In the genomic region with DNA sequence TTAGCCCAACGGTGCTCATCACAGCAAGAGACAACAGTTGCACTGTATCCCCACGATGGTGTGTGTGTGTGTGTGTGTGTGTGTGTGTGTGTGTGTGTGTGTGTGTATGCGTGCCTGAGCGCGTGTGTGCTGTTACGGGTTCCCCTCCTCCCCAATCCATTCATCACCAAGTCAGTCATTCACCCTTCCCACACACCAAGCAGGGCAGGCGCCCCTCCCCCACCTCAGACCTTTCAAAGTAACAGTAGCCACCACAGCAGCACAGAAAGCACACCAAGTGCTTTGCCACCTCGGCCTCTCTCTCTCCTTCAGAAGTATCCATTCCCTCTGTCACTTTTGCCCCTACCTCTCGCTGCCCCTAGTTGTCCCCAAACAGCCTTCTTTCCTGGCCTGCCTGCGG, we compare ENCODE assay signal across 12 mouse cellular contexts. TPM values are rescaled to one million over a fixed set of nuclear protein-coding genes. Genes with fewer than 3 reads are reported as not detected.
DNase-seq lines count a peak whose midpoint lies in the region; ATAC-seq and TF ChIP-seq lines count a peak whose summit lies in the region.
"Had no signal": no experiment of that assay in that cellular context is flagged by ENCODE, and none has a peak within 500 bp of the region (broad histone marks: within the 10 kb centered on the region; RNA-seq: fewer than 3 reads in every experiment).

No protein-coding gene starts in this region.

- H3K9ac ChIP-seq in hindbrain, embryonic 16.5 days (ENCODE audit: low read depth, low read length), result no peak overlapping the region
- H3K9ac ChIP-seq in forebrain, postnatal 0 days, result no peak overlapping the region
- H3K9ac ChIP-seq in midbrain, embryonic 13.5 days (replicated peaks), result no peak overlapping the region
- H3K9ac ChIP-seq in liver, postnatal 0 days (replicated peaks), result no peak overlapping the region
- H3K9ac ChIP-seq: heart, embryonic 12.5 days; liver, embryonic 12.5 days had no signal

- TF ChIP-seq EP300 in liver, postnatal 0 days (IDR thresholded peaks at IDR 0.05; ENCODE audit: low read depth), result no peak

- no peaks in the 10 kb centered on the region for H3K36me3 ChIP-seq in hindbrain, embryonic 10.5 days
- H3K36me3 ChIP-seq in hindbrain, embryonic 16.5 days (ENCODE audit: control insufficient read depth, insufficient read depth, low read length), result no peaks in the 10 kb centered on the region
- no peaks in the 10 kb centered on the region for H3K36me3 ChIP-seq in forebrain, postnatal 0 days (ENCODE audit: insufficient read depth)
- H3K36me3 ChIP-seq in midbrain, embryonic 13.5 days, result no peaks in the 10 kb centered on the region
- H3K36me3 ChIP-seq in liver, postnatal 0 days (replicated peaks; ENCODE audit: insufficient read depth, low read length), result no peaks in the 10 kb centered on the region
- H3K36me3 ChIP-seq: heart, embryonic 12.5 days; liver, embryonic 12.5 days had no signal

- H3K27me3 ChIP-seq in hindbrain, embryonic 10.5 days (ENCODE audit: insufficient read depth, poor library complexity, severe bottlenecking), result peaks cover 47% of the 10 kb centered on the region
- no peaks in the 10 kb centered on the region for H3K27me3 ChIP-seq in hindbrain, embryonic 16.5 days (replicated peaks; ENCODE audit: control insufficient read depth, insufficient read depth, low read length)
- H3K27me3 ChIP-seq in forebrain, postnatal 0 days (ENCODE audit: insufficient read depth, low read length), result no peaks in the 10 kb centered on the region
- H3K27me3 ChIP-seq in midbrain, embryonic 13.5 days, result 0 out of 2 replicates have a peak, but pooled peaks cover 6% of the 10 kb centered on the region
- no peaks in the 10 kb centered on the region for H3K27me3 ChIP-seq in liver, postnatal 0 days (ENCODE audit: insufficient read depth, low read length)

- peak overlapping the region; percentile 72 for H3K27ac ChIP-seq in hindbrain, embryonic 10.5 days
- H3K27ac ChIP-seq in hindbrain, embryonic 16.5 days (ENCODE audit: low read depth, low read length), result no peak overlapping the region
- H3K27ac ChIP-seq in forebrain, postnatal 0 days (ENCODE audit: low read depth, low read length), result no peak overlapping the region
- no peak overlapping the region for H3K27ac ChIP-seq in midbrain, embryonic 13.5 days
- H3K27ac ChIP-seq in liver, postnatal 0 days (ENCODE audit: low read depth), result no peak overlapping the region
- H3K27ac ChIP-seq: liver, embryonic 12.5 days had no signal

- 0 out of 2 replicates have a peak overlapping the region, but pooled peaks have one; percentile 13 for H3K4me3 ChIP-seq in hindbrain, embryonic 10.5 days
- H3K4me3 ChIP-seq in hindbrain, embryonic 16.5 days (ENCODE audit: low read length), result no peak overlapping the region
- H3K4me3 ChIP-seq in forebrain, postnatal 0 days (ENCODE audit: low read depth, low read length), result no peak overlapping the region
- no peak overlapping the region for H3K4me3 ChIP-seq in midbrain, embryonic 13.5 days (replicated peaks)
- H3K4me3 ChIP-seq in liver, postnatal 0 days (ENCODE audit: low read depth, low read length), result no peak overlapping the region
- H3K4me3 ChIP-seq: heart, embryonic 12.5 days; liver, embryonic 12.5 days had no signal

- WGBS in hindbrain, embryonic 10.5 days, result 12% methylated on average over 10 of the region's 10 CpGs
- WGBS in hindbrain, embryonic 16.5 days, result 8% methylated on average over 10 of the region's 10 CpGs
- 18% methylated on average over 9 of the region's 10 CpGs for WGBS in forebrain, postnatal 0 days
- WGBS in midbrain, embryonic 13.5 days, result 25% methylated on average over 10 of the region's 10 CpGs
- WGBS in liver, postnatal 0 days (ENCODE audit: insufficient replicate concordance), result 38% methylated on average over 8 of the region's 10 CpGs

- no peak for TF ChIP-seq CTCF in brain, embryonic 14.5 days (IDR thresholded peaks at IDR 0.05; ENCODE audit: borderline replicate concordance, extremely low read depth, insufficient read depth, insufficient read length)
- no peak for TF ChIP-seq CTCF in forebrain, postnatal 0 days (IDR thresholded peaks at IDR 0.05; ENCODE audit: low read depth)
- TF ChIP-seq CTCF in liver, postnatal 0 days (IDR thresholded peaks at IDR 0.05; ENCODE audit: low read depth), result no peak

- peaks cover 48% of the 10 kb centered on the region for H3K4me1 ChIP-seq in hindbrain, embryonic 10.5 days (replicated peaks)
- peaks cover 9% of the 10 kb centered on the region for H3K4me1 ChIP-seq in hindbrain, embryonic 16.5 days (ENCODE audit: control insufficient read depth, insufficient read depth, low read depth, low read length)
- H3K4me1 ChIP-seq in forebrain, postnatal 0 days (ENCODE audit: insufficient read depth), result peaks cover 4% of the 10 kb centered on the region; the same call in 1 of the 2 replicates
- H3K4me1 ChIP-seq in midbrain, embryonic 13.5 days (replicated peaks), result peaks cover 51% of the 10 kb centered on the region
- no peaks in the 10 kb centered on the region; the same call in 1 of the 2 replicates for H3K4me1 ChIP-seq in liver, postnatal 0 days (ENCODE audit: insufficient read depth)

- no peaks in the 10 kb centered on the region for H3K9me3 ChIP-seq in hindbrain, embryonic 10.5 days
- H3K9me3 ChIP-seq in hindbrain, embryonic 16.5 days (ENCODE audit: control insufficient read depth, low read length), result no peaks in the 10 kb centered on the region
- H3K9me3 ChIP-seq in forebrain, postnatal 0 days (ENCODE audit: low read length), result no peaks in the 10 kb centered on the region
- H3K9me3 ChIP-seq in midbrain, embryonic 13.5 days, result no peaks in the 10 kb centered on the region
- no peaks in the 10 kb centered on the region for H3K9me3 ChIP-seq in liver, postnatal 0 days (ENCODE audit: low read length)
- H3K9me3 ChIP-seq: heart, embryonic 12.5 days; liver, embryonic 12.5 days had no signal

- ATAC-seq in hindbrain, embryonic 16.5 days, result no peak
- ATAC-seq in forebrain, postnatal 0 days, result 0 out of 2 replicates have a peak, but pooled peaks have one; percentile 30
- ATAC-seq in midbrain, embryonic 13.5 days, result peak; percentile 31; the same call in 1 of the 2 replicates
- ATAC-seq in megakaryocyte, adult 5-6 weeks (ENCODE audit: poor library complexity, severe bottlenecking), result no peak
- no peak for ATAC-seq in liver, postnatal 0 days
- ATAC-seq: liver, embryonic 12.5 days had no signal

- H3K4me2 ChIP-seq in hindbrain, embryonic 16.5 days (ENCODE audit: low read length), result no peak overlapping the region
- H3K4me2 ChIP-seq in forebrain, postnatal 0 days (ENCODE audit: low read depth), result no peak overlapping the region
- H3K4me2 ChIP-seq in midbrain, embryonic 13.5 days (replicated peaks), result no peak overlapping the region
- H3K4me2 ChIP-seq in liver, postnatal 0 days (ENCODE audit: low read depth, low read length), result no peak overlapping the region
- H3K4me2 ChIP-seq: heart, embryonic 12.5 days; liver, embryonic 12.5 days had no signal

- TF ChIP-seq POLR2A in brain, embryonic 14.5 days (IDR thresholded peaks at IDR 0.05; ENCODE audit: borderline replicate concordance, extremely low read depth, insufficient read depth, insufficient read length, poor library complexity, severe bottlenecking), result no peak

- DNase-seq in hindbrain, embryonic 10.5 days (ENCODE audit: low spot score), result no peak
- DNase-seq in brain, embryonic 14.5 days (ENCODE audit: low read depth), result peak; percentile 59
- no peak for DNase-seq in forebrain, postnatal 0 days
- DNase-seq in liver, postnatal 0 days, result no peak
- DNase-seq in cerebellum, postnatal 10 days, result no peak
- DNase-seq: gastrocnemius, postnatal 14 days; lung, postnatal 36 days had no signal

RNA-seq across cellular contexts. Expression of a gene that starts 45.8 kb away (rescaled TPM):
- polyA plus RNA-seq in hindbrain, embryonic 10.5 days (2016; fragmentation: Nextera tagmentation; extraction: Ambion mirVana), result 10.0 and 13.9 TPM in 2 replicates
- 23.8 and 34.7 TPM in 2 replicates for polyA plus RNA-seq in hindbrain, embryonic 16.5 days (2015; fragmentation: Nextera tagmentation; extraction: Ambion mirVana)
- polyA plus RNA-seq in brain, embryonic 14.5 days (2012; rRNA removed), result 129 and 146 TPM in 2 replicates
- 60.7 and 90.2 TPM in 2 replicates for total RNA-seq in forebrain, postnatal 0 days (2014; rRNA removed)
- polyA plus RNA-seq in forebrain, postnatal 0 days (2015; fragmentation: Nextera tagmentation; extraction: Ambion mirVana), result 21.9 and 38.3 TPM in 2 replicates
- polyA plus RNA-seq in midbrain, embryonic 13.5 days (2015; fragmentation: Nextera tagmentation; extraction: Ambion mirVana), result 39.2 and 50.0 TPM in 2 replicates
- total RNA-seq in megakaryocyte, adult 5-6 weeks (2015), result 4.9 and 6.7 TPM in 2 replicates
- total RNA-seq in megakaryocyte, adult 5-6 weeks (2017), result 5.0 and 6.3 TPM in 2 replicates
- 0.61 and 0.63 TPM in 2 replicates for polyA plus RNA-seq in liver, postnatal 0 days (2015; fragmentation: Nextera tagmentation; extraction: Ambion mirVana)

Comparison
In these comparisons a context has a peak if more than half of its experiments do, and no peak if none do; other contexts are left out.
1. ATAC-seq: peak in forebrain, postnatal 0 days (single experiment) and midbrain, embryonic 13.5 days (single experiment); none in hindbrain, embryonic 16.5 days (single experiment), megakaryocyte, adult 5-6 weeks (single experiment) and liver, postnatal 0 days (single experiment).